Mouse (Mus musculus): ENCODE measurements around the gene Cacng7.

DNA sequence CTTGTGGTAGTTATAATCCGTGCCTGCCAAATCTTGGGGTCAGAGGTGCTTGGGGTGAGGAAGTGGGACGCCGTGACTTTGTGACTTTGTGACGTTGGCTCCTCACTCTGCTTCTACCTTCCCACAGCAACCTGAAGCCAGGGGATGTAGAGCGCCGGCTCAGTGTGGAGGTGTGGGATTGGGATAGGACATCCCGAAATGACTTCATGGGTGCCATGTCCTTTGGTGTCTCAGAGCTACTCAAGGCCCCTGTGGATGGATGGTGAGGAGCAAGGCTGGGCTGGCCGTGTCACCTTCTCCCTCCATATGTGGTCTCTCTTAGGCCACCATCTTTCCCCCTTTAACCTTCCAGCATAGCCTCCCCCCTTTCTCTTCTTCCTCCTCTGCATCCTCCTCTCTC, 19.2 kb upstream of the Cacng7 start:
- TF ChIP-seq CTCF (IDR thresholded peaks at IDR 0.05; ENCODE audit: low read depth) (no peak), EP300 (optimal IDR thresholded peaks at IDR 0.05) (no peak)
